Mouse (Mus musculus): Measurements from ENCODE around the gene Pde6c. TPM values are rescaled to one million over a fixed set of nuclear protein-coding genes. Genes with fewer than 3 reads are reported as not detected.
A peak's percentile ranks its signal among the peaks of the same experiment; 100 is the strongest.

Pde6c gene
- total RNA-seq, 2 experiments from 2014 or later, result not detected

- no peak for DNase-seq
- intact Hi-C loops (cut with DNase I), result no loop called here
Measured at GRCm38 (mm10) chr19:38134806-38135205, 2.2 kb downstream of the Pde6c start.

DNA sequence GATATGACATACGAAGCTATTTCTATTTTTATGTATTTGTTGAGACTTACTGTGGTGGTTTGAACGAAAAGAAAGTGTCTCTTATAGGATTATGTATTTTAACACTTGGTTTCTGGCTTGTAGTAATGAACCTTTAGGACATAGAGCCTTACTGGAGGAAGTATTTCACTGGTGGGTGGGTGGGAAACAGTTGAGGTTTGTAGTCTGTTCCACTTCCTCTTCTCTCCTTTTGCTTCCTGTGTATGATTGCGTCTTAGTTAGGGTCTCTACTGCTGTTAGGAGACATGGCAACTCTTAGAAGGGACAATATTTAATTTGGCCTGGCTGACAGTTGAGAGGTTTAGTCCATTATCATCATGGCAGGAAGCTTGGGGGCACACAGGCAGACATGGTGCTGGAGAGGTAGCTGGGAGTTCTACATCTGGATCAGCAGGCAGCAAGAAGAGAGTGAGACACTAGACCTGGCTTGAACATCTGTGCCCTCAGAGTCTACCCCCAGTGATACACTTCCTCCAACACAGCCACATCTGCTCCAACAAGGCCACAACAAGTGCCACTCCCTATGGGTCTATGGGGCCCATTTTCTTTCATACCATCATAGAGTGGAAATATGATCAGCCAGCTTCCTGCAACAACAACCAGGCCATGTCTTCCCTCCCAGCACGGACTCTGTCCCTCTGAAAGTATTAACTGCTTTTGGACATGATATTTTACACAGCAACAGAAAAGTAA lies 11.1 kb downstream of the Pde6c start:
- no peak for DNase-seq
- intact Hi-C loops (cut with DNase I), result no loop called here

- intact Hi-C loops (cut with DNase I), result no loop called here
- DNase-seq, result no peak
Measured at GRCm38 (mm10) chr19:38156243-38156642, 23.7 kb downstream of the Pde6c start.

DNA sequence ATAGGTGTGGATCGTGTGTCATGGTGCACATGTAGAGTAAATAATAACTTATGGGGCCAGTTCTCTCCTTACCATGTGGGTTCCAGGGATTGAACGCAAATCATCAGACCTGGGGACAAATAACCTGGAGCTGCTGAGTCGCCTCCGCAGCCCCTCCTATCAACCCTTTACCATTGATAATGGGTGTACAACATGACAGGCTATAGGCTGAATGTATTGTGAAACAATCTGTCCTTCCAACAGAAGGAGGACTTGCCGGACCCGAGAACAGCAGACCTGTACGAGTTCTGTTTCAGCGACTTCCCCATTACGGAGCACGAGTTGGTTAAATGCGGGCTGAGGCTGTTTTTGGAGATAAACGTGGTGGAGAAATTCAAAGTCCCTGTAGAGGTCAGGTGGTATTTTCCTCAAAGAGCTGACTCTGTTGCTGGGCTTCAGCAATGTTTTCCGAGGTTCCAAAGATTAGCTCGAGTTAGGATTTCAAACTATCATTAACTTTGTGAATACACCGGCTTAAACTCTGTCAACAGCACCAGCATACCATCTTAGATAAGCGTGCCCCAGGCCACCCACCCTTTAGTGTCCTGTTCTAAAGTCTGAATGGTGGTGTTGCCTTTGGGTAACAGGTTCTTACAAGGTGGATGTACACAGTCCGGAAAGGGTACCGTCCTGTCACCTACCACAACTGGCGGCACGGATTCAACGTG lies 29.2 kb downstream of the Pde6c start:
- intact Hi-C loops (cut with DNase I), result no loop called here
- DNase-seq, result no peak

GRCm38 (mm10) chr19:38164633-38165032 lies 32.1 kb downstream of the Pde6c start:
- no peak for DNase-seq

DNA sequence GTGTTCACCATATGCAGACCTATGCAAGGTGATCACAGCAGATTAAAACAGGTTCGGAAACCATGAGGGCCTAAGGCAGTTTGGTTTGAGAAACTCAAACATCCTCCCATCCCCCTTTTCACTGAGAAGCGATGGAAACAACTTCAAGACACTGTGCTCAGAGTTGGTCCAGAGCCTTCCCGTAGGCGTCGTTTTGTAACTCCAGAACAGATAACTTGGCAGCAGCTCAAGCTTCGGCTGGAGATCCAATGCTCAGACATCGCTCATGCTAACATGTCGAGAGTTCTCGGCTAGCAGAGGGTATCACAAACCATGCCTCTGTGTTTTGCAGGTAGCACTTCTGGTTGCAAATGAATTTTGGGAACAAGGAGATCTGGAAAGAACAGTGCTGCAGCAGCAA lies 47.1 kb downstream of the Pde6c start:
- intact Hi-C loops (cut with DNase I), result no loop called here
- no peak for DNase-seq

More at GRCm38 (mm10) chr19:38164633-38165032, 32.1 kb downstream of the Pde6c start:
- intact Hi-C loops (cut with DNase I), result no loop called here

GRCm38 (mm10) chr19:38186631-38187344 lies 54.2 kb downstream of the Pde6c start:
- no peak for DNase-seq
- intact Hi-C loops (cut with DNase I), result no loop called here

DNA sequence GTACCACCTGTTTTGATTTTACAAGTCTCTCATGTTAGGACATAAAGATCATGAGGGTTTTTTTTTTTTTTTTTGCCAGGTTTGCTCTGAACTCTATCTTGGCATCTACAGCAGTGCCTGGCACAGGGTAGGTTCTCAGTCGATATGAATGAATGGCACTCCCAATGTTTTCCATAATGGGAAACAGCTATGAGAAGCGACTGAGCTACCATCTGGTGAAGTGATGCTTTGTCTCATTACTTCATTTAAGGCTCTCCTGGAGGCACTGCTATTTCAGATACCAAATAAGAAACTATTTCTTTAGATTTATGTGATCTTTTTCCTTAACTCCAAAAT lies 54.7 kb downstream of the Pde6c start:
- DNase-seq, result no peak
- intact Hi-C loops (cut with DNase I), result no loop called here

GRCm38 (mm10) chr19:38190606-38191005 lies 58.0 kb downstream of the Pde6c start:
- intact Hi-C loops (cut with DNase I), result no loop called here
- DNase-seq, result no peak

- intact Hi-C loops (cut with DNase I), result no loop called here
- DNase-seq, result no peak
Measured at GRCm38 (mm10) chr19:38191446-38191845, 58.9 kb downstream of the Pde6c start.

- intact Hi-C loops (cut with DNase I), result no loop called here
- no peak for DNase-seq
Measured at GRCm38 (mm10) chr19:38195245-38195644, 62.7 kb downstream of the Pde6c start.

- intact Hi-C loops (cut with DNase I), result no loop called here
- no peak for DNase-seq
Measured at GRCm38 (mm10) chr19:38198731-38199130, 66.2 kb downstream of the Pde6c start.

- intact Hi-C loops (cut with DNase I), result no loop called here
- DNase-seq, result no peak
Measured at GRCm38 (mm10) chr19:38206669-38207068, 74.1 kb downstream of the Pde6c start.

DNA sequence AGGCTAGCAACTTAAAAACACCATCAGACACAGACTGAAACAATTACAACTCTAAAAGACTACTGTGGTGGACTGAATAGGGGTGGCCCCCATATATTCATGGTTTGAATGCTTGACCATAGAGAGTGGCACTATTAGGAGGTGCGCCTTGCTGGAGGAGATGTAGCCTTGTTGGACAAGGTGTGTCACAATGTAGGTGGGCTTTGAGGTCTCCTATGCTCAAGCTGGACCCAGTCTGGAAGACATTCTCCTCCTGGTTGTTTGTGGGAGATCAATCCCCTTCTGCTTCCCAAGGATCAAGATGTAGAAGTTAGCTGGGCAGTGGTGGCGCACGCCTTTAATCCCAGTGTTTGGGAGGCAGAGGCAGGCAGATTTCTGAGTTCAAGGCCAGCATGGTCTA lies 85.1 kb downstream of the Pde6c start:
- intact Hi-C loops (cut with DNase I), result no loop called here
- DNase-seq, result no peak

DNA sequence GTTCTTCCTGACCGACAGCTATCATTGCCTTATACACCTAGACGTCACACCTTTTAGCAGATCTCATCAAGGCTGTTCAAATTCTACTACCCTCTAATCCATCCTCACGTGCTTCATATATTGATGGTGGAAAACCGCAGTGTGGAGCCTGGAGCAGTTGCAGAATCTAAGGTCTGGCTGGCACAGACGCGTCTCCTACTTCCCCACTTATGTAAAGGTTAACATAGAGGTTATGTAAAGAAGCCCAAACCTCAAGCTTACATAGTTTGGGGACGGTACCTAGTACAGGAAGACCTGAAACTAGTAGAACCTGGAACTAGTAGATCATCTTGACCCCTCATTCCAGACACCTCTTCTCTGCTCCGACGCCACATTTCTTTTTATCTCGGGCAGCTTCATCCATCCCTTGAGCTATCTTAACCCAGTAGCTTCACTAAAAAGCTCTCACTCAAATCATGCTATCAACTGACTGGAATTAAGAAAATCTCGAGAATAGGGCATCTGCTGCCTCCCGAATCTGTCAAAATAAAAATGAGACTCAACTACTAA lies 90.8 kb downstream of the Pde6c start:
- no peak for DNase-seq
- intact Hi-C loops (cut with DNase I), result loop anchor here (10.0 kb wide), 1 partner anchor 591 kb away; the partner anchor contains the start of gene Noc3l

DNA sequence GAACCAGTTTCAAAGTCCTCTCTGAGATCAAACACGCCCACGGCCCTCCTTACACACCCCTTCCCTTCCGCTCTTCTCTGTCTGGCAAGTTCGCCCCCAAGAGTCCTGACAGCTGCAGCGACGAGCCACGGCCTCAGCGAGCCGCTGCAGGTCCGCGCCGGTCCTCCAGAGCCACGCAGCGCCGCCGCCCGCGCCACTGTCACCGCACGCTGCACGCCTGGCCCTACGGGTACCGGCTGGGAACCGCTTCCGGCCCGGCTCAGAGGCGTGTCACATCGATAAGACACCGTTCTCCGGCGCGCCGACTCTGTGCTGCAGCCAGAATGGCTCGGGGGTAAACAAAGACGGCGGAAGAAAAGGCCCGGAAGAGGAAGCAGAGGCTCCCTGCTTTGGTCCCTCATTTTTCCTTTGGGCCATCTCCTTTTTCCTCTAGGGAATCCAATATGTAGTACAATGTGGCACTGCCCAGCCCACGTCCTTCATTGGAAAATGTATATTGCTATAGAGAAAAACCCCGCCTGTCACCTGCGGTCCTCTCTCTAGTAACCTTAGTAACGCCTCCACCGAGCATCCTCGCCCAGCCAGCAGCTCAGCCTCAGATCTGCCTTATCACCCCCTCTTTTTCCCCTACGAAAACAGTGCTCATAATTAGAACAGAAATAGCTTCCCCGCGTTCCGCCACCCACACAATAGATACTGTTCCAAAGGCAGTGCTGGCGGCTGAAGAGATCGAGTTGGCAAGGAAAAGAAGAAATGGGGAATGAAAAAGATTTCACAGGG lies 91.5 kb downstream of the Pde6c start, which contains the start of gene Fra10ac1:
Gene Fra10ac1 (minus strand): TSS at position 252 of the 780 bp plus-strand sequence.
- peak; percentile 87 to 88 for DNase-seq
- intact Hi-C loops (cut with DNase I), result loop anchor here (10.0 kb wide), 1 partner anchor 591 kb away; the partner anchor contains the start of gene Noc3l

- no peak for DNase-seq
- intact Hi-C loops (cut with DNase I), result loop anchor here (10.0 kb wide), 1 partner anchor 590 kb away; the partner anchor contains the start of gene Noc3l
Measured at GRCm38 (mm10) chr19:38224685-38225060, 92.1 kb downstream of the Pde6c start.

- DNase-seq, result no peak
- intact Hi-C loops (cut with DNase I), result loop anchor here (10.0 kb wide), 1 partner anchor 586 kb away; the partner anchor contains the start of gene Noc3l
Measured at GRCm38 (mm10) chr19:38228699-38229098, 96.1 kb downstream of the Pde6c start.

DNA sequence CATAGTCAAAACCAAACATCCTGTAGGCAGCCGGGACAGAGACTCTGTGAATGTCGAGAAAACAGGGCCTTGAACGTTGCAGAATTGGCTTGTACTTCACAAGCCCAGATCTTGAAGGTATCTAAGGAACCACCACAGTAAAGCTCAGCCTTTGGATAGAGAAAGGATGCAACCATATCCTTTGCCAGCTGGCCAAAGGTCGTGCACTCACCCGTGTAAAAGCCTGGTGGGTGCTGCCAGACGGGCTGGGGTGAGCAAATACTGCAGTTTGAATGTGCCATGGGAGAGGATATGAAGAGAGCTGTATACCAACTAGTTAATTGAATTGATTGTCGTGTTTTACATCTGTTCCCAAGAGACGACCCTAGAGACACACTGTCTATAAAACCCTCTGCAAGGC lies 99.5 kb downstream of the Pde6c start:
- DNase-seq, result no peak
- intact Hi-C loops (cut with DNase I), result no loop called here

- DNase-seq, result no peak
- intact Hi-C loops (cut with DNase I), result no loop called here
Measured at GRCm38 (mm10) chr19:38232516-38232915, 99.9 kb downstream of the Pde6c start.
